Mouse (Mus musculus): ENCODE data around the gene Slc30a5. TPM values are rescaled to one million over a fixed set of nuclear protein-coding genes. Genes with fewer than 3 reads are reported as not detected.
"Not testable (repeated sequence)": the region's sequence is repeated elsewhere in the genome, so short reads cannot be mapped to it uniquely, and the experiment has no call there.

Gene Slc30a5
- total and polyA plus RNA-seq, 3 experiments = 13.4 to 21.2 (median 21.0) TPM

DNA sequence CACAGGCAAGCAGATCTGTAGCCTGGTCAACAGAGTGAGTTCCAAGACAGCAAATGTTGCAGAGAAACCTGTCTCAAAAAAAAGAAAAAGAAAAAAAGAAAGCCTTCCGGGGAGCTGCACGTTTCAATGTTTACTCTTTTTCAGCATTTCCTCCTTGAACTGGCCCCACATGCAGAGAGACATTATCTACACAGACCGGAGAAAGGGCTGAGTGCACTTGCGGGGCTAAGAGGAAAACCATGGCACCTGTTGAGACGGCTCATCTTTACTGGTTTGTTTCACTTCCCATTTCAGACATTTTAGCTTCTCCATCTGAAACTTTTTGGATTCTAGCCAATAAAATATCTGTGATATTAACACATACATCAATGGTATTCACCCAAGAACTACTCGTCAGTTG is 8.9 kb downstream of the Slc30a5 start:
- intact Hi-C loops (cut with DNase I) = no loop called here
- Histone ChIP-seq H3K4me1 (ENCODE audit: control insufficient read depth, insufficient read depth, low read length) (no peaks in the 10 kb centered on the region), H3K79me2 (replicated peaks; ENCODE audit: control insufficient read depth, insufficient read depth, low read length) (no peaks in the 10 kb centered on the region), H3K27ac (no peak overlapping the region), H3K27me3 (ENCODE audit: control insufficient read depth, insufficient read depth, low read length) (no peaks in the 10 kb centered on the region), H3K9ac (ENCODE audit: low read depth, low read length) (no peak overlapping the region), H3K4me3 (no peak overlapping the region), H3K36me3 (ENCODE audit: control insufficient read depth, insufficient read depth, low read length) (no peaks in the 10 kb centered on the region; the same call in 1 of the 2 replicates)
- WGBS = 71% methylated on average over 6 of the region's 6 CpGs
- TF ChIP-seq POLR2A (IDR thresholded peaks at IDR 0.05; ENCODE audit: insufficient read depth, low read depth, low read length) = no peak
- no peak for TF ChIP-seq CTCF (IDR thresholded peaks at IDR 0.05)
- no peak for DNase-seq

DNA sequence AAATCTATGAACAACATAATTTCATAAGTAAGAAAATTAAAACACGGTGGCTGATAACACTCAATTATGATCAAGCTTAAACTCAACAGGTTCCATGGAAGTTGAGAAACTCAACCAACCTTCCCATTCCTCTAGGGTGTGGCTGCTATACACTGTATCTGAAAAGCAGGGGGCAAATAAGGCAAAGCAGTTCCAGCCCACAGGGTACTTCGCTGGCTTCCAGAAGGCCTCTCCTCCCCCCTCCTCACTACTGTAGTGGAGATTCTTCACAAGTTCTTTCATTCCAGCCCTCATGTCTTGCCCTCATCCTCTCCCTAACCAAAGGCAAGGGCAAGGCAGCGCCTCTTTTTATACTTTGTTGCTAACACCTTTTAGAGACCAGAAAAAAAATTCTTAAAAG is 9.4 kb downstream of the Slc30a5 start:
- H3K79me2 ChIP-seq (replicated peaks; ENCODE audit: control insufficient read depth, insufficient read depth, low read length) = no peaks in the 10 kb centered on the region
- H3K27ac ChIP-seq = no peak overlapping the region
- 95% methylated on average over 3 of the region's 3 CpGs for WGBS
- H3K27me3 ChIP-seq (ENCODE audit: control insufficient read depth, insufficient read depth, low read length) = no peaks in the 10 kb centered on the region
- no peaks in the 10 kb centered on the region; the same call in 1 of the 2 replicates for H3K36me3 ChIP-seq (ENCODE audit: control insufficient read depth, insufficient read depth, low read length)
- intact Hi-C loops (cut with DNase I) = no loop called here
- no peak for DNase-seq
- TF ChIP-seq EP300 (IDR thresholded peaks at IDR 0.05; ENCODE audit: insufficient read depth, low read depth, low read length) (no peak), CTCF (IDR thresholded peaks at IDR 0.05) (no peak)
- no peak overlapping the region for H3K9ac ChIP-seq (ENCODE audit: low read depth, low read length)
- no peak overlapping the region for H3K4me3 ChIP-seq
- H3K4me1 ChIP-seq (ENCODE audit: control insufficient read depth, insufficient read depth, low read length) = no peaks in the 10 kb centered on the region

DNA sequence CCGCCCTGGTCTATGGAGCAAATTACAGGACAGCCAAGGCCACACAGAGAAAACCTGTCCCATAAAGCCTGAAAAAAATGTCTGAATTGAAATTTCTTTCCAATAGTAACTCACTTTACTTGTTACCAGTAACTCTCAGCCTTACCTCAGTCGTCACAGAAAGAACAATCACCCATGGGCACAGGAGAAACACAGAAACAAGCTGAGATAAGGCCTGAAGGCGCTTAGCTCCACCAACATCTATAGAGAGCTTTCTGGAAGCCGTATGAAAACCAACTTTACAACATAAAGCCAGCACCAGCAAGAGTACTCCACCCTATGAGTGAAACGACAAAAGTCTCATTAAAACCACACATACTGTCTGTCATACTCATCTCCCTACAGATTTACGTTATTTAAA is 18.8 kb downstream of the Slc30a5 start:
- 90% methylated on average over 6 of the region's 6 CpGs for WGBS
- intact Hi-C loops (cut with DNase I) = no loop called here
- TF ChIP-seq CTCF (IDR thresholded peaks at IDR 0.05) = no peak
- TF ChIP-seq EP300 (IDR thresholded peaks at IDR 0.05; ENCODE audit: insufficient read depth, low read depth, low read length) = no peak
- TF ChIP-seq POLR2A (IDR thresholded peaks at IDR 0.05; ENCODE audit: insufficient read depth, low read depth, low read length) = no peak
- no peaks in the 10 kb centered on the region for H3K27me3 ChIP-seq (ENCODE audit: control insufficient read depth, insufficient read depth, low read length)
- no peak overlapping the region for H3K27ac ChIP-seq
- no peaks in the 10 kb centered on the region for H3K4me1 ChIP-seq (ENCODE audit: control insufficient read depth, insufficient read depth, low read length)
- H3K36me3 ChIP-seq (ENCODE audit: control insufficient read depth, insufficient read depth, low read length) = peaks cover 2% of the 10 kb centered on the region; the same call in 1 of the 2 replicates
- H3K4me3 ChIP-seq = no peak overlapping the region
- DNase-seq = no peak
- H3K79me2 ChIP-seq (replicated peaks; ENCODE audit: control insufficient read depth, insufficient read depth, low read length) = no peaks in the 10 kb centered on the region
- no peak overlapping the region for H3K9ac ChIP-seq (ENCODE audit: low read depth, low read length)

DNA sequence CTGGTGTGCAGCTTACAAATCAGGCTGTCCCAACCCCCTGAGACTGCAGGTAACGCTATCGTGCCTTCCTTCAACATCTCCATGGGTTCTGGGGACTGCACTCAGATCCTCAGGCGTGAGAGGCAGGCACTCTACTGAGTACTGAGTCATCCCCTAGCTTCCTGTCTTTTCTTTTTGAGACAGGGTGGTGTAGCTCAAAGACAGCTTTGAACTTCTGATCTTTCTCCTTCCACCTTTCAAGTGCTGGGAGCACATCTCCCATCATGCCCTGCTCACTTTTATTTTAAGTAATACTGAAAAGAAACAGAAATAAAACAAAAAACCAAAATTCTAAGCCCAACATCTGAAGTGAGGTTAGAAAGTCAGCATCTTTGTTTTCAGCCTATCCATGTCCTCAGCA is 27.5 kb downstream of the Slc30a5 start:
- Histone ChIP-seq H3K4me3 (no peak overlapping the region), H3K36me3 (ENCODE audit: control insufficient read depth, insufficient read depth, low read length) (no peaks in the 10 kb centered on the region; the same call in none of the 2 replicates), H3K4me1 (ENCODE audit: control insufficient read depth, insufficient read depth, low read length) (no peaks in the 10 kb centered on the region), H3K27me3 (ENCODE audit: control insufficient read depth, insufficient read depth, low read length) (no peaks in the 10 kb centered on the region), H3K79me2 (replicated peaks; ENCODE audit: control insufficient read depth, insufficient read depth, low read length) (no peaks in the 10 kb centered on the region), H3K27ac (no peak overlapping the region), H3K9ac (ENCODE audit: low read depth, low read length) (no peak overlapping the region)
- 90% methylated on average over 3 of the region's 3 CpGs for WGBS
- intact Hi-C loops (cut with DNase I) = no loop called here
- DNase-seq = no peak
- no peak for TF ChIP-seq POLR2A (IDR thresholded peaks at IDR 0.05; ENCODE audit: insufficient read depth, low read depth, low read length)
- no peak for TF ChIP-seq CTCF (IDR thresholded peaks at IDR 0.05)
- no peak for TF ChIP-seq EP300 (IDR thresholded peaks at IDR 0.05; ENCODE audit: insufficient read depth, low read depth, low read length)

DNA sequence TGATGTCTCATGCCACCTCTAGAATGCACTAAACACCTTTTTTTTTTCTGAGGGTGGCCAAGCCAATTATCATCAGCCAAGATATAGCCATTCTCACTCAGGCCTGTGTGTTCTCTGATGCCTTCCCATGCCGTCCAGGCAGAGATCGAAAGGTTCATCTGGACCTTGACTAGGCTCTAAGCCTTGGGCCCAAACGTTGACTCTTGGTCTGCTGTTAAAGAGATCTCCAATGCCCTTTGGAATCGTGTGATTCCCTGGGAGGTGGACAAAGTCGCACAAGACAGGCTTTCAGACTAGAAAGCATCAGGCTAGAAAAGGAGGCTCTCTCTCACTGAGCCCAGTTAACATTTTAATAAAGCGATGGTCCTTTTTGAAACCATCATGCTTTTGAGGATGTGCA is 36.1 kb downstream of the Slc30a5 start:
- no peak overlapping the region for H3K27ac ChIP-seq
- WGBS = 89% methylated on average over 6 of the region's 6 CpGs
- no peak for DNase-seq
- H3K9ac ChIP-seq (ENCODE audit: low read depth, low read length) = no peak overlapping the region
- no peak overlapping the region for H3K4me3 ChIP-seq
- no peaks in the 10 kb centered on the region for H3K4me1 ChIP-seq (ENCODE audit: control insufficient read depth, insufficient read depth, low read length)
- H3K36me3 ChIP-seq (ENCODE audit: control insufficient read depth, insufficient read depth, low read length) = no peaks in the 10 kb centered on the region
- H3K79me2 ChIP-seq (replicated peaks; ENCODE audit: control insufficient read depth, insufficient read depth, low read length) = no peaks in the 10 kb centered on the region
- intact Hi-C loops (cut with DNase I) = no loop called here
- H3K27me3 ChIP-seq (ENCODE audit: control insufficient read depth, insufficient read depth, low read length) = no peaks in the 10 kb centered on the region
- TF ChIP-seq EP300 (IDR thresholded peaks at IDR 0.05; ENCODE audit: insufficient read depth, low read depth, low read length) (no peak), CTCF (IDR thresholded peaks at IDR 0.05) (no peak), POLR2A (IDR thresholded peaks at IDR 0.05; ENCODE audit: insufficient read depth, low read depth, low read length) (no peak)

DNA sequence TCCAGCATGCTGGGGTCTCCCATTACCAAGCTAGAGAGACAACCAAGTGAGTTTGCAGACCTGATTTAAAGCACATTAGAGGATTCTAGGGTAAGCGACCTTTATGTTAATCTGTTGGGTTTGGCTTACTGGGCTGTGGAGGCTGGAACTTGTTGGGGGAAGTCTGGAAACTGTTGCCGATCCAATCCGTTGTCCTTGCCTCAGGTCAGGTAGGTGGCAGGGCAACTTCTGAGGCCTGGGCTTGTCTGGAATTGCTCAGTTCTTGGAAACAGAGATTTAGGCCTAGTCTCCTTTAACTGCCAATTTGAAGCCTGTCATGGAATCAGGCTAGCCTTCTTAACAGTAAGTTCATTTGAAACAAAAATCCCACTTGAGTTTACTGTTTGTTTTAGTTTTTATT is 44.1 kb downstream of the Slc30a5 start:
- intact Hi-C loops (cut with DNase I) = no loop called here
- DNase-seq = no peak
- no peak overlapping the region for H3K9ac ChIP-seq (ENCODE audit: low read depth, low read length)
- 89% methylated on average over 3 of the region's 3 CpGs for WGBS
- TF ChIP-seq EP300 (IDR thresholded peaks at IDR 0.05; ENCODE audit: insufficient read depth, low read depth, low read length) (no peak), CTCF (IDR thresholded peaks at IDR 0.05) (no peak), POLR2A (IDR thresholded peaks at IDR 0.05; ENCODE audit: insufficient read depth, low read depth, low read length) (no peak)
- H3K27ac ChIP-seq = no peak overlapping the region
- no peak overlapping the region for H3K4me3 ChIP-seq
- no peaks in the 10 kb centered on the region for H3K36me3 ChIP-seq (ENCODE audit: control insufficient read depth, insufficient read depth, low read length)
- H3K4me1 ChIP-seq (ENCODE audit: control insufficient read depth, insufficient read depth, low read length) = no peaks in the 10 kb centered on the region; the same call in 1 of the 2 replicates
- H3K79me2 ChIP-seq (replicated peaks; ENCODE audit: control insufficient read depth, insufficient read depth, low read length) = no peaks in the 10 kb centered on the region
- no peaks in the 10 kb centered on the region for H3K27me3 ChIP-seq (ENCODE audit: control insufficient read depth, insufficient read depth, low read length)

DNA sequence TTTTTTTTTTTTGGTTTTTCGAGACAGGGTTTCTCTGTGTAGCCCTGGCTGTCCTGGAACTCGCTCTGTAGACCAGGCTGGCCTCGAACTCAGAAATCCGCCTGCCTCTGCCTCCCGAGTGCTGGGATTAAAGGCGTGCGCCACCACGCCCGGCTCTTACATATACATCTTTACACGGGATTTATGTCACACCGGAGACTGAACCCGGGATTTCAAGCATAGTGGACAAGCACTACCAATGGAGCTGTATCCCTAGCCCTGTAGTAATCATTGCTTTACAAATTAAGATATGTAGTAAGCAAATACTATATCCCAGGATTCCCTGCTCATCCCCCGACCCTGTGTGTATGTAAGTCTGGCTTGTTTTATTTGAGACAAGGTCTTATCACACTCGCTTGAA is 45.2 kb downstream of the Slc30a5 start:
- 92% methylated on average over 10 of the region's 14 CpGs for whole genome bisulfite sequencing
- H3K9ac ChIP-seq (ENCODE audit: low read depth, low read length); H3K4me1 ChIP-seq (ENCODE audit: control insufficient read depth, insufficient read depth, low read length); intact Hi-C loops (cut with DNase I); H3K27me3 ChIP-seq (ENCODE audit: control insufficient read depth, insufficient read depth, low read length); H3K79me2 ChIP-seq (replicated peaks; ENCODE audit: control insufficient read depth, insufficient read depth, low read length); H3K27ac ChIP-seq; DNase-seq; H3K36me3 ChIP-seq (ENCODE audit: control insufficient read depth, insufficient read depth, low read length); H3K4me3 ChIP-seq: not testable (repeated sequence)

Data from heart, adult 2 months (tissue).